Mouse (Mus musculus) neural tube, embryonic 15.5 days (tissue): ENCODE results near the gene Cox5b. TPM values are rescaled to one million over a fixed set of nuclear protein-coding genes. Genes with fewer than 3 reads are reported as not detected.
A peak's percentile ranks its signal among the peaks of the same experiment; 100 is the strongest.

Experiments used
- ATAC-seq: fragments of 200-750 bp; cut with Nextera tagmentation; 2 replicates; pipeline ENCODE4 v1.8.0; 2017; ENCODE audit warnings: mild to moderate bottlenecking, moderate TSS enrichment, moderate library complexity; ENCODE audit not compliant: low FRiP score
- H3K27ac ChIP-seq: fragments of 300-500 bp; sonication (generic); replicated peaks from 2 replicates; pipeline ENCODE4 v1.5.1; 2015; ENCODE audit warnings: mild to moderate bottlenecking, inconsistent platforms
- H3K27me3 ChIP-seq: fragments of 300-500 bp; sonication (generic); replicated peaks from 2 replicates; pipeline ENCODE4 v1.6.1; 2015; ENCODE audit warnings: inconsistent platforms
- H3K36me3 ChIP-seq: fragments of 300-500 bp; sonication (generic); 2 replicates; pipeline ENCODE4 v1.6.1; 2015; ENCODE audit warnings: inconsistent platforms
- H3K4me1 ChIP-seq: fragments of 300-500 bp; sonication (generic); 2 replicates; pipeline ENCODE4 v1.6.1; 2015; ENCODE audit warnings: inconsistent platforms
- H3K4me2 ChIP-seq: fragments of 300-500 bp; sonication (generic); 2 replicates; pipeline ENCODE4 v1.6.1; 2015; ENCODE audit warnings: inconsistent platforms, mild to moderate bottlenecking, moderate library complexity
- H3K4me3 ChIP-seq: fragments of 300-500 bp; sonication (generic); replicated peaks from 2 replicates; pipeline ENCODE4 v1.5.1; 2015; ENCODE audit warnings: mild to moderate bottlenecking, inconsistent platforms
- H3K9ac ChIP-seq: fragments of 300-500 bp; sonication (generic); replicated peaks from 2 replicates; pipeline ENCODE4 v1.6.1; 2015; ENCODE audit warnings: mild to moderate bottlenecking, inconsistent platforms
- H3K9me3 ChIP-seq: fragments of 300-500 bp; sonication (generic); replicated peaks from 2 replicates; pipeline ENCODE4 v1.6.1; 2016; ENCODE audit warnings: inconsistent platforms
- WGBS: fragments of 180-500 bp; shearing (Covaris S2); methylation state at CpG from one replicate; pipeline ENCODE4 v1.1.7; 2015; ENCODE audit warnings: mixed read lengths; 5-methylcytosine and 5-hydroxymethylcytosine counted together
- polyA plus RNA-seq: library from polyadenylated mRNA; unstranded; fragments of >200 nt; fragmentation: Nextera tagmentation; extraction: Ambion mirVana; gene quantifications from 2 replicates; pipeline ENCODE4 v1.2.1, GENCODE M21; 2015

The Cox5b gene
- 808 and 899 TPM in 2 replicates for polyA plus RNA-seq

GRCm38 (mm10) chr1:36691271-36692155 lies at the start of gene Cox5b:
TSS of gene Cox5b (plus strand) at chr1:36691449.
- H3K36me3 ChIP-seq, result peaks cover 13% of the 10 kb centered on the region
- no peaks in the 10 kb centered on the region for H3K27me3 ChIP-seq
- H3K4me3 ChIP-seq, result peak within 1 kb of the TSS; percentile 68
- H3K9ac ChIP-seq, result peak within 1 kb of the TSS; percentile 82
- H3K9me3 ChIP-seq, result no peaks in the 10 kb centered on the region
- ATAC-seq, result peak; percentile 96
- peaks cover 13% of the 10 kb centered on the region for H3K4me1 ChIP-seq
- H3K4me2 ChIP-seq, result peak within 1 kb of the TSS; percentile 76
- H3K27ac ChIP-seq, result peak within 1 kb of the TSS; percentile 71
- WGBS, result 1% methylated on average over 68 of the region's 68 CpGs

- Histone ChIP-seq H3K27ac (no peak overlapping the region), H3K4me3 (no peak overlapping the region), H3K9ac (no peak overlapping the region), H3K4me1 (no peaks in the 10 kb centered on the region), H3K27me3 (no peaks in the 10 kb centered on the region), H3K36me3 (no peaks in the 10 kb centered on the region), H3K9me3 (no peaks in the 10 kb centered on the region), H3K4me2 (no peak overlapping the region)
- ATAC-seq, result no peak
- WGBS, result 92% methylated on average over 7 of the region's 7 CpGs
Measured at GRCm38 (mm10) chr1:36643957-36644614, 47.2 kb upstream of the Cox5b start.

- ATAC-seq, result no peak
- WGBS, result 88% methylated on average over 9 of the region's 9 CpGs
Measured at GRCm38 (mm10) chr1:36644615-36645007, 46.6 kb upstream of the Cox5b start.

GRCm38 (mm10) chr1:36646285-36646684 lies 45.0 kb upstream of the Cox5b start:
- ATAC-seq, result no peak
- Histone ChIP-seq H3K27me3 (no peaks in the 10 kb centered on the region), H3K9ac (no peak overlapping the region), H3K4me1 (no peaks in the 10 kb centered on the region), H3K27ac (no peak overlapping the region), H3K36me3 (no peaks in the 10 kb centered on the region), H3K4me2 (no peak overlapping the region), H3K4me3 (no peak overlapping the region), H3K9me3 (no peaks in the 10 kb centered on the region)
- 62% methylated on average over 3 of the region's 3 CpGs for WGBS

More at GRCm38 (mm10) chr1:36644615-36645007, 46.6 kb upstream of the Cox5b start:
- Histone ChIP-seq H3K4me2 (no peak overlapping the region), H3K4me3 (no peak overlapping the region), H3K36me3 (no peaks in the 10 kb centered on the region), H3K27me3 (no peaks in the 10 kb centered on the region), H3K9ac (no peak overlapping the region), H3K4me1 (no peaks in the 10 kb centered on the region), H3K9me3 (no peaks in the 10 kb centered on the region), H3K27ac (no peak overlapping the region)

GRCm38 (mm10) chr1:36647631-36648030 lies 43.6 kb upstream of the Cox5b start:
- H3K9me3 ChIP-seq, result no peaks in the 10 kb centered on the region
- ATAC-seq, result no peak
- H3K4me1 ChIP-seq, result no peaks in the 10 kb centered on the region
- no peak overlapping the region for H3K9ac ChIP-seq
- 60% methylated on average over 5 of the region's 5 CpGs for WGBS
- H3K4me2 ChIP-seq, result no peak overlapping the region
- H3K4me3 ChIP-seq, result no peak overlapping the region
- H3K27me3 ChIP-seq, result no peaks in the 10 kb centered on the region
- H3K36me3 ChIP-seq, result no peaks in the 10 kb centered on the region
- no peak overlapping the region for H3K27ac ChIP-seq

GRCm38 (mm10) chr1:36655039-36655438 lies 36.2 kb upstream of the Cox5b start:
- Histone ChIP-seq H3K27ac (no peak overlapping the region), H3K27me3 (no peaks in the 10 kb centered on the region), H3K4me2 (no peak overlapping the region), H3K9me3 (no peaks in the 10 kb centered on the region), H3K4me3 (no peak overlapping the region), H3K36me3 (no peaks in the 10 kb centered on the region), H3K9ac (no peak overlapping the region), H3K4me1 (no peaks in the 10 kb centered on the region)
- WGBS, result 82% methylated on average over 5 of the region's 5 CpGs
- no peak for ATAC-seq

GRCm38 (mm10) chr1:36656233-36656632 lies 35.0 kb upstream of the Cox5b start:
- Histone ChIP-seq H3K9me3 (no peaks in the 10 kb centered on the region), H3K4me1 (no peaks in the 10 kb centered on the region), H3K27ac (no peak overlapping the region), H3K4me3 (no peak overlapping the region), H3K27me3 (no peaks in the 10 kb centered on the region), H3K4me2 (no peak overlapping the region), H3K36me3 (no peaks in the 10 kb centered on the region), H3K9ac (no peak overlapping the region)
- no peak for ATAC-seq
- WGBS, result 95% methylated on average over 3 of the region's 3 CpGs

- Histone ChIP-seq H3K27ac (no peak overlapping the region), H3K4me1 (no peaks in the 10 kb centered on the region), H3K4me3 (no peak overlapping the region), H3K36me3 (no peaks in the 10 kb centered on the region), H3K27me3 (no peaks in the 10 kb centered on the region), H3K9me3 (no peaks in the 10 kb centered on the region), H3K4me2 (no peak overlapping the region), H3K9ac (no peak overlapping the region)
- no peak for ATAC-seq
- WGBS, result 81% methylated on average over 4 of the region's 4 CpGs
Measured at GRCm38 (mm10) chr1:36657658-36658415, 33.4 kb upstream of the Cox5b start.

GRCm38 (mm10) chr1:36658621-36659399 lies 32.4 kb upstream of the Cox5b start:
- Histone ChIP-seq H3K9me3 (no peaks in the 10 kb centered on the region), H3K4me2 (no peak overlapping the region), H3K9ac (no peak overlapping the region), H3K27ac (no peak overlapping the region), H3K4me1 (no peaks in the 10 kb centered on the region), H3K36me3 (no peaks in the 10 kb centered on the region), H3K4me3 (no peak overlapping the region), H3K27me3 (no peaks in the 10 kb centered on the region)
- ATAC-seq, result no peak
- WGBS, result 85% methylated on average over 7 of the region's 7 CpGs

GRCm38 (mm10) chr1:36664457-36664856 lies 26.8 kb upstream of the Cox5b start:
- 76% methylated on average over 4 of the region's 4 CpGs for WGBS
- no peak overlapping the region for H3K27ac ChIP-seq
- no peak for ATAC-seq

GRCm38 (mm10) chr1:36665165-36665723 lies 26.0 kb upstream of the Cox5b start:
- Histone ChIP-seq H3K4me1 (no peaks in the 10 kb centered on the region), H3K9me3 (no peaks in the 10 kb centered on the region), H3K9ac (no peak overlapping the region), H3K4me2 (no peak overlapping the region), H3K36me3 (no peaks in the 10 kb centered on the region), H3K27ac (no peak overlapping the region), H3K27me3 (no peaks in the 10 kb centered on the region), H3K4me3 (no peak overlapping the region)
- WGBS, result 66% methylated on average over 11 of the region's 11 CpGs
- ATAC-seq, result no peak

More at GRCm38 (mm10) chr1:36664457-36664856, 26.8 kb upstream of the Cox5b start:
- no peaks in the 10 kb centered on the region for H3K36me3 ChIP-seq
- no peaks in the 10 kb centered on the region for H3K9me3 ChIP-seq
- no peak overlapping the region for H3K4me2 ChIP-seq
- no peaks in the 10 kb centered on the region for H3K4me1 ChIP-seq
- no peak overlapping the region for H3K4me3 ChIP-seq
- no peak overlapping the region for H3K9ac ChIP-seq
- no peaks in the 10 kb centered on the region for H3K27me3 ChIP-seq
